Mouse (Mus musculus): ENCODE results near the gene Scn8a.
A peak's percentile ranks its signal among the peaks of the same experiment; 100 is the strongest.

Gene Scn8a

DNA sequence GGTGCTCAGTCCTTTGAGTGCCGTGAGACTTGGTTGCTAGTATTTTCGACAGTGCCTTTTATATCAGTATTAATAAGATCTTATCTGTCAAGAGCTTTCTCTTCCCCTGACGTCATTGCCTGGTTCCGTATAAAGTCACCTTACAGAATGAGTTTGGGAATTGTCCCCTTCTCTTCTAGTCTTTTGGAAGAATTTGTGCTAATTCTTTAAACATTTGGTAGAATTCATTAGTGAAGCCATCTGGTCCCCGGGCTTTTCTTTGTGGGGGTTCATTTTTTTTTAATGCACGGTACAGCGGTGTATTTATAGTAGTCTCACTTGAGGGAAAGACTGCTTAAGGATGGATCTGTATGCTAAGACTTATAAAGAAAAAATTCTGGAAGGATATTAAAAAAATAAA is 84.3 kb downstream of the Scn8a start:
- no peak for DNase-seq (ENCODE audit: low spot score in 2 of 2)

DNA sequence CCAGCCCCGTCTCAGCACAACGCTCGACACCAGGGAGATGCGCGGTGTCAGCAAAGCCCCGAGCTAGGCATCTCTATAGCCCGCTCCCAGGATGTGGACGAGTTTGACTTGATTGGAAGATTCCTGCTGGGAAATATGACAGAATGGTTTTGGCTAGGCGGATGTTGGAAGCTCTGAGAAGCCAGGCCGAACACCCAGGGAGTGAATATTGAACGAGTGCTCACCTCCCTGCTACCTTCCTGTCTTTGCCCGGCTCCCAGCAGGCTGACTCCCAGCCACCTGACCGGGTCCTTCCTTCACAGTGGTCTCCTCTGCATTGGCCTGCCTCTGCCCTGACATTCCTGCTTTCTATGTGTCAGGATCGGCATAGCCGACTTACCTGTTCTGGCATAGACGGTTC is 85.1 kb downstream of the Scn8a start:
- no peak for DNase-seq (ENCODE audit: low spot score in 2 of 2)

DNA sequence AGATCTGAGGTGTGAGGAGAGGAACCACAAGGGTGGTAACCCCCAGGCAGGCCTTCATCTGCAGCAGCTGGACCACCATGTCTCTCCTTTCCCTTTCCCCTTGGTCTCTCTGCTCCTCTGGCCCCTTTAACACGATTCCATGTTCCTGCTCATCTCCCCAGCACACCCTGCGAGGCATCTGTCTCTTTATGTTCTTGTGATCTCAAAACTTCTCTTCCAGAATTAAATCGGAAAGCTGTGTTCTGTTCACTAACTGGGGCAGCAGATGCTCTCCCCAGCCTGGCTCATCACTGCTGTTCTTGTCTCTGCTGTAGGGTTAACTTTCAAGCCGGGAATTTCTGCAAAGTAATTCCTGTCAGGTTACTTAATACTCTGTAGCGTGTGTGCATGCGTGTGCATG is 91.3 kb downstream of the Scn8a start:
- no peak for DNase-seq (ENCODE audit: low spot score in 2 of 2)

DNA sequence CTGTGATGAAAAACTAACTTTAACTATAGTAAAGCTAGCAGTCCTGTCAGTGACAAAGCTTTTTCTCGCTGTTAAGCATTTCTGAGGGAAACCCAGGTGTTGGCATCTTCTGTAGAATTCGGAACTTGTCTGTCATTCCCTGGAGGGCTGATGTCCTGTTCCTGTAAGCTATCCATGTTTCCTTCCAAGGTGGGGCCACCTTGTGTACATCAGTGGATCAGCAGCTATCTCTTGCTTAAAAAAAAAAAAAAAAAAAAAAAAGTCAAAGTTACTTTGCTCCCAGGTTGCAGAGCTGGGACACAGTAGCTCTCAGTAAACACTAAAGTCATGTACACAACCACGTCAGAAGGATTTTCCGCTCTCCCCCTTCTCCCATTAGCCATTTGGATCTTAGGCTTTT is 91.9 kb downstream of the Scn8a start:
- no peak for DNase-seq (ENCODE audit: low spot score in 2 of 2)

DNA sequence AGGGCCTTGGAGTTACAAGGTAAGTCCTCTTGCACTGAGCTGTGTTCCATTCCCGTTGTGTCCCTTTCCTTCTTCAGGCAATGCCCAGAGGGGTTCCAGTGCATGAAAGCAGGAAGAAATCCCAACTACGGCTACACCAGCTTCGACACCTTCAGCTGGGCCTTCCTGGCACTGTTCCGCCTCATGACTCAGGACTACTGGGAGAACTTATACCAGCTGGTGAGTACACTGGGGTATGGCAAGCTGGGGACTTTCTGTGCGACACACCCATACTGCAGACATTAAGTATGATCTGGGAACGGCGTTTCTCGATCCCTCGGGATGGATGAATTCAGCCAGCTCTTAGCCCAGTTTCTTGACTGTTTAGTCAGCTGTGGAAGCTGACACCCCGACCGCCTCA is 101.8 kb downstream of the Scn8a start:
- no peak for DNase-seq (ENCODE audit: low spot score in 2 of 2)

DNA sequence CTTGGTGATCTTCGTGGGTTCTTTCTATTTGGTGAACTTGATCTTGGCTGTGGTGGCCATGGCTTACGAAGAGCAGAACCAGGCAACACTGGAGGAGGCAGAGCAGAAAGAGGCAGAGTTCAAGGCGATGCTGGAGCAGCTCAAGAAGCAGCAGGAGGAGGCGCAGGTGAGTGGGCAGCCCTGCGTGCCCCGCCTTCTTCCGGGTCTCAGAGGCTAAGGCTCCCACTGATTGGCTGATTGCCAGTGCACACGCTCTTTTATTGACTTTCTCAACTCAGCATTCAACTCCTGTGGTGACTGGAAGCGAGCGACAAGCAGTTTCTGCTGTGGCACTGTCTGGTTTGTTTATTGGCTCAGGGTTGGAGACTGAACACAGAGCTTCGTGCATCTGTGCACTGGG is 103.1 kb downstream of the Scn8a start:
- no peak for DNase-seq (ENCODE audit: low spot score in 2 of 2)

DNA sequence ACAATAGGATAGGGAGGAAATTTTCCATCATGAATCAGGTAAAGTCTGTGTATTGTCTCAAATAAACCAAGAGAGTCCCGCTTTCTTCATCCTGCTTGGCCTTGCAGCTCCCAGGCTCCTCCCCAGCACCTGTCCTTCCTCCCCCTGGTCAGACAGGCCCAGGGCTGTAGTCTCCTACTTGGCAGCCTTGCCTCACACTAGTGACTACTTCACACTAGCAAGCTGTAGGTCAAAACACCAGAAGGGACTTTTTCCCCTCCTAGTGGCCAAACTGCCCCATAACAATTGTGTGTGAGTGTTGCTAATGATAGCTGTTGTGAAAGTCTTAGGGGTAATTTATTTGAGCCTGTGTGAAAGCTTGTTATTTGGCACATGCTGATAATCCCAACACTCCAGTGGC is 105.0 kb downstream of the Scn8a start:
- no peak for DNase-seq (ENCODE audit: low spot score in 2 of 2)

DNA sequence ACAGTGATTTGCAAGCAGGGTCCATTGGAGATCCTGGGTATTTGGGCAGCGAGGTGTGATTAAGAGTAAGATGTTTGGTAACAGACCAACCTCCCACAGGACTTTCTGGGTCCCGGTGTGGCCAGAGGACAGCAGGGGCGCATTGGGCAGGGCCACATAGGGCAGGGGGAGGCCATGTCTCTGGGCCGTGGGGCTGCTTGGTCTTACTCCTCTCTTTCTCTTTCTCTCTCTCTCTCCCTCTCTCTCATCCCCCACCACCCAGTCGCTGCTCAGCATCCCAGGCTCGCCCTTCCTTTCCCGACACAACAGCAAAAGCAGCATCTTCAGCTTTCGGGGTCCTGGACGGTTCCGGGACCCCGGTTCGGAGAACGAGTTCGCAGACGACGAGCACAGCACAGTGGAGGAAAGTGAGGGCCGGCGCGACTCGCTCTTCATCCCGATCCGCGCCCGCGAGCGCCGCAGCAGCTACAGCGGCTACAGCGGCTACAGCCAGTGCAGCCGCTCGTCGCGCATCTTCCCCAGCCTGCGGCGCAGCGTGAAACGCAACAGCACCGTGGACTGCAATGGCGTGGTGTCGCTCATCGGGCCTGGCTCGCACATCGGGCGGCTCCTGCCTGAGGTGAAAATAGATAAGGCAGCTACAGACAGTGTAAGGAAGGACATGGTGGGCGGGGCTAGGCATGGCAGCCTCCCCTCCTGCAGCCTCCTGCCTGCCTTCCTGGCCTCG is 113.9 kb downstream of the Scn8a start:
- peak in 1 of 2 experiments; percentile 9 for DNase-seq (ENCODE audit: low spot score in 2 of 2)

DNA sequence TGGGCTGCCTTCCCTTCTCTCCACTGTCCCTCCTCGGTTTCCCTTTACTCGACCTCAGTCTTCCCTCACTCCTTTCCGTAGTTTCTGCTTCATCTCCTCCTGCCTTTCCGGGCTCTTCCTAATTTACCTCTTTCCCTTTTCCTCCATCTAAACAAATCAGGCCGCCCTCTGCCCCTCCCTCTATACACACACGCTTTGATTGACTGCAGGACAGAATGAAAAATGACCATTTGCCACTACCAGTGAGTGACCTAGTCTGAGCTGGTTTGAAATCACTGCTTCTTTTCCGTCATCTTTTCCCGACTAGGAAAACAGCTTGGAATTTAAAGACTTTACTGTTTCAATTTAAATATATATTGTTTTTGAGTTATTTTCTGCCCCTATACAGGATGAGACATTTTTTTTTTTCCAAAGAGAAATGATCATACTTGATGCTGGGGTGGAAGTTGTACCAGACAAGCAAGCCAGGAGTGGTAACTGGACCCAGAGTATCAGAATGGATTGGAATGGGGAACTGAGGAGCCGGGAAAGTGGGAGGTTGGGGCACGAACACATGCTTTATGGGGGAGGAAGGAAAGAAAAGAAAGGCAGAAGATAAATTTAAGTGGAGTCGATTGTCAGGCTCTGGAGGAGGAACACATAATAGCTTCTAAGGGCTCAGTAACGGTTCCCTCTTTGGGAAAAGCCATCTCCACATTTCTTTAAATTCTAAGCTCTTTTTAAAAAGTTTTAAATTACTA is 114.7 kb downstream of the Scn8a start:
- DNase-seq (ENCODE audit: low spot score in 2 of 2): no peak

DNA sequence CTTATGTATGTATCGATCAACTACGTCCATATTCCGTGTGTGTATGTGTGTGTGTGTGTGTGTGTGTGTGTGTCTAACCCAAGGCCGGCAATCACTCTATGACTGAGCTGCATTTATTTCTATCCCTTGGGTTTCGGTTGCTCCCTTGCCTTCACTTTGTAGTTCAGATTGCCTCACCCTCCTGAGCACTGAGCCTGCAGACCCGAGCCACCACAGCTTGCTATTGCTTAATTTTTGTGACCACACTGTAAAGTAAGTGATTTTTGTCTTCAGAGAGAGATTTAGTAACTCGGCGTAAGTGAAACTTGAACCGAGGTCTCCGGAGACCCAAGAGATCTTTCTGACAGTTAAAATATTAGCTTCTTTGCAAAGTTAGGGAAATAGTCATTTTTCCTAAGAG is 116.8 kb downstream of the Scn8a start:
- DNase-seq (ENCODE audit: low spot score in 2 of 2): no peak

DNA sequence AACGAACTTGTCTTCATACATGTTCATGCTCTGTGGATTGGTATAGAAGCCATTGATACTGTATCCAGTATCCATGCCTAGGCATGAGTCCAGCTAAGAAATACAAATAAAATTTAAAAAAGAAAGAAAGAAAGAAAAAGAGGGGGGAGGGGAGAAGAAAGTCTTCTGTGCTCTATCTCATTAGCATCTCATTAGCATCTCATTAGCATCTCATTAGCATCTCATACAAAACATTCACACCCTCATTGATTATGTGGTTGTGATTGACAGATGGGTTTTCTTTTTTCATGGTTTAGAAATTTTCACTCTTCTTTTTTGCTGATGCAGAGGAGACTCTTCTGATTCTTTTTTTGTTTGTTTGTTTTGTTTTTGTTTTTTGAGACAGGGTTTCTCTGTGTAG is 117.4 kb downstream of the Scn8a start:
- DNase-seq (ENCODE audit: low spot score in 2 of 2): no peak

DNA sequence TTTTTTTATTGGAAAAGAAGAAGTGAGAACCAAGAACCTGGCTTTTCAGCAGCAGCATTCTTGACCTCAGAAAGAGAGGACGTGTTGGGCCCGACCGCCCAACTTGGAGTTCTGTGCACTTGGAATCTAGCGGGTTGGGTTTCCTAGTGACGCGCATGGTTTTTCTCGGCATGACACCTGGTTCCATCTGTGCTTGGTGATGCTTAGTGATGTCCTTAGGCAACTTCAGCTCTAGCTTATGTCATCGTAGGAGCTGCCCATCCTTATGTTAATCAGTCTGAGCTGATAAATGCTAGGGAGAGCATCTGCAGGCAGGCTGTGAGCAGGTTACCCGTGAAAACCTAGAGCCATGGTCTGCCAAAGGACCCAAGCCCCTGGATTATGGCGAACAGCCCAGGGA is 120.6 kb downstream of the Scn8a start:
- DNase-seq (ENCODE audit: low spot score in 2 of 2): no peak

DNA sequence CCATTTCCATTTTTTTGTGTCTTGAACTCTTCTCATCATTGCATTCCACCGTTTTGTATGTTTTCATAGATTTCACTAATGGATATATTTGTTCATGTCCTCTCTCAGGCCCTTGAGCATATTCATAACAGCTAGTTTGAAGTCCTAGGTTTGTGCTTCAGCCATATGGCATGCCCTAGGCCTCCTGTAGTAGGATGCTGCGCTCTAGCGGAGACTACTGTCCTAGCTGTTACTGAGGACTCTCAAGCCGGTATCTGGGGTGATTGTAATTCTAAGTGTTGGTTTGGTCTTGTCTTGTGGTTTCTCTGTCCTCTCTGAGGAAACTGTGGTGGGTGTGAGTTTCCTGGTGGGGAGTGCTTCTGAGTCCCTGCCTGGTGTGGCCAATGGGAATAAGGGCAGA is 127.4 kb downstream of the Scn8a start:
- DNase-seq (ENCODE audit: low spot score in 2 of 2): no peak

DNA sequence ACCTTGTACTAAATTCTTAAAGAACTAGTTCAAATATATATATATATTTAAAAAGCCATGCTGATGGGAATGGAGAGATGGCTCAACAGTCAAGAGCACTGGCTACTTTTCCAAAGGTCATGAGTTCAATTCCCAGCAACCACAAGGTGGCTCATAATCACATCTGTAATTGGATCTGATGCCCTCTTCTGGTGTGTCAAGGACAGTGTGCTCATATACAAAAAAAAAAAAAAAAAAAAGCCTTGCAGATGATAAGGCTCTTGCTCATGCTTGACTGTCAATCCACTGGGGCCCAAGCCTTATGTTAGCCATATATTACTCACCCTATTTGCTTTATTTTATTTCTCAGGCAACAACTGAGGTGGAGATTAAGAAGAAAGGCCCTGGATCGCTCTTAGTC is 132.0 kb downstream of the Scn8a start:
- no peak for DNase-seq (ENCODE audit: low spot score in 2 of 2)

DNA sequence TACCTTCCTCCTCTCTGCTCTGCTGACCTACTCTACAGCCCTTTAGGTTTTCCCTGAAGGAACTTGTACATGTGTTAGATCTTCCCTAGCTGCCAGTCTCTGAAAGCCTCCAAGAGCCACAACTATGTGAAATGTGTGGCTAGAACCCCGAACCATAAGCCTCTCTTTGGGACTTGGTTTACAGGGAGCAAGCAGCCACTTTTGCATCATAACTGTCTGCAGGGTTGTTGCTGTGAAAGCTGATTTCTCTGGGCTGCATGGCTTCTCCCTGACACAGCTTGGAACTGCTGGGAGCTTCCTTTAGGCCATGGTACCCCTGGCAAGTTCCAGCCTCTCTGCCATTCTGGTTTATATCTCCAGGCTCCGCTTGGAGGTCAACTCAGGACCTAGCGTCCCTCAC is 132.8 kb downstream of the Scn8a start:
- DNase-seq (ENCODE audit: low spot score in 2 of 2): no peak

DNA sequence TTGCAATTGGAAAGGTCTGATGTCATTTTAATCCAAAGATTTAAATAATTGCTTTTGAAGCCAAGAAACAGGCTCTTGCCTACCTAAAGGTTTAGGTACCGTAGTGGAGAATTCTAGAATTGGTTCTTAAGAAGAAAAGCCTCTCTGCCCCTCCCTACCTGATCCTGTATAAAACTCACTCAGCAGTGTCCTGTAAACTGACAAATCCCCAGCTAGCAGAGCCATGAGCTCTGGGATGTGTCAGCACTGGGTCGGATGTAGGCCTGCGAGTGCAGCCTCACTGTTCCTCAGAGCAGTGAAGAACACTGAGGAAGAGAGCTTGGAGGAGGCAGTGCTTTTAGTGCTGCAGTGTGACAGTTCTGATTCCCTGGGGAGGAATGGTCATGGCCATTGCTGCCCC is 134.9 kb downstream of the Scn8a start:
- no peak for DNase-seq (ENCODE audit: low spot score in 2 of 2)

DNA sequence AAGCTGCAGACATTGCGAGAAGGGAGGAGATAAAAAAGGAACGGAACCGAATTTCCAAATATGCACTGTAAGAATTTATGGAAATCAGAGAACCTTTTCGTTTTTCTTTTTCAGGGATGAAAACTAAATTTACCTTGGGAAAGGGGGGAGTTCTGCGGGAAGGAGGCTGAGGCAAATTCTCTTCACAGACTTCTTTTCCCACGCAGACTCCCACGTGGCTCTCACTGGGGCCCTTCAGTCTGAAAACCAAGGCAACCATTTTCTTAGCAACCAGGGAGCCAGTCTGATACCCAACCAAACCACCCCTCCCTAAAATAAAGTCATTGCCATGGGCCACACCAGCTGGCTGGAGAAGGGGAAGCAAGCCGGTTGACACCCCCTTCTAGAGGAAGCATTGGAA is 136.1 kb downstream of the Scn8a start:
- no peak for DNase-seq (ENCODE audit: low spot score in 2 of 2)

DNA sequence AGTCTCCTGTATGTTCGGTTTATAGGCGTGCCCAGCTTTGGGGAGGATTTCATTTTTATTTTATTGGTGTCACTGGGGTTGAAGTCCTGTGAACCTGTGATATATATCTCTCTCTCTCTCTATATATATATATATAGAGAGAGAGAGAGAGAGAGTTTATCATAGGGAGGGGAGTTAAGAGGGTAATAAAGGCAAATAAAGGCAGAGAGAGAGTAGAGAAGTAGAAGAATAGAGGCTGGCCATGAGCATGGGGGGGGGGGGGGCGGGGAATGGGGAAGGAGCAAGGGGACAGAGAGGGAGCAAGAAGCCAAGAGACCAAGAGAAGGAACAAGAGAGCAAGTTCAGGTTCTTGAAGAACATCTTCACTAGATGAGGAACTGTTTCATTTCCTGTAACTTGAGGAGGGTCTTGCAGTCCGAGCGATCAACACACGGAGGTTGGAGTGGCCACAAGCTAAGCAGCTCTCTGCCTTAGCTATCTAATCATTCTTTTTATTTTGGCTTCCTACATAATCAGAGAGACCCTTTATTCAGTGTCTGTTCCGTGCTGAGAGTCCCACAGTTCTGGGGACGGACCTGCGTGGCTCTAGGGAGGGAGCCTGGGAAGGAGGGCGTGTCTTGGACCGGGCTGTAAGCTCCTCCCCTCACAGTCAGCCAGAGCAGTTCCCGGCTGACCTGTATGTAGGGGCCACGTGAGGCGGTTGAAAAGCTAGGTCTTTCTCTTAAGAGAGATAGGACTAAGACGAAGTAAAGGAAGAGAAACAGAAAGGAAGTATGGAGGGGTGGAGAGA is 136.8 kb downstream of the Scn8a start:
- DNase-seq (ENCODE audit: low spot score in 2 of 2): peak; percentile 36 to 58

DNA sequence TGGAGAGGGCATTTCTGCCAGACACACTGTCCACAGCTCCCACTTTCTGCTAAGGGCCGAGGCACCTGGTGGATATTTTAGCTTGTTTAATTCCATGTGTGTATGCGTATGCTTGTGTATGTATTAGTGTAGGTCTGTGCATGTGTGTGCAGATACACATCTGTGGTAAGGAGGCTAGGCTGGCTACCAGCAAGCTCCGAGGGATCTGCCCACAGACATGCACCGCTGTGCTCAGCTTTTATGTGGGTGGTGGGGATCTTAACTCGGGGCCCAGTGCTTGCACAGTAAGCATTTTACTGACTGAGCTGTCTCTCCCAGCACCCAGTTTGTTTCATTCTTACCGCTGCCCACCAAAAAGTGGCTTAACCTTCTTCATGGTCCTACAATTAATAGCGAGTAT is 137.6 kb downstream of the Scn8a start:
- DNase-seq (ENCODE audit: low spot score in 2 of 2): no peak

DNA sequence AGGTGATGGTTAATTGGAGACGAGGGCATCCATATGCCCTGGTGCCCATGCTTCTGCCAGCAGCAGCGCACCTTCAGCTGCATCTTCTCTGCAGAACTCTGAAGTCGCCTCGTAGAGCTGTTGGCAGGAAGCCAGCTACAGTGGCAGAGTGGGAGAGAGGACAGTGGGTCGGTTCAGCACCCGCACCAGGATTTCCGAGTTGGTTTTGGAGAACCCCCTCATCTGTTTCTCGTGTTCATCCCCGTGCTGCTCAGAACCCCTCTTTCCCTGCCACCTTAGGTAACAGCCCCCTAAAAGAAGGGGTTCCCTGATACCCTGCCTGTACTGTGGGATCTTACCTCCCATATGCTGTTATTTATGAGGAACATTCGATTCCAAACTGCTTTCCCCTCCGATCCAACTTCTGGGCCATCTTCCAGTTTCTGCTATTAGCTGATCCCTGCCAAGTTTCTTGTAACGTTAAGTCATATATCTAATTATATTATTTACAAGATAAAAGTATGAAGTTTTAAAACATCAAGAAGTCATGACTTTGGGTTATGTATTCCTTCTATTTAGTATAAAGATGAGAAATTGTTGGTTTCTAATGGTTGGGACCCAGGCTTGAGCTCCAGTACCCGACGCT is 138.8 kb downstream of the Scn8a start:
- no peak for DNase-seq (ENCODE audit: low spot score in 2 of 2)

DNA sequence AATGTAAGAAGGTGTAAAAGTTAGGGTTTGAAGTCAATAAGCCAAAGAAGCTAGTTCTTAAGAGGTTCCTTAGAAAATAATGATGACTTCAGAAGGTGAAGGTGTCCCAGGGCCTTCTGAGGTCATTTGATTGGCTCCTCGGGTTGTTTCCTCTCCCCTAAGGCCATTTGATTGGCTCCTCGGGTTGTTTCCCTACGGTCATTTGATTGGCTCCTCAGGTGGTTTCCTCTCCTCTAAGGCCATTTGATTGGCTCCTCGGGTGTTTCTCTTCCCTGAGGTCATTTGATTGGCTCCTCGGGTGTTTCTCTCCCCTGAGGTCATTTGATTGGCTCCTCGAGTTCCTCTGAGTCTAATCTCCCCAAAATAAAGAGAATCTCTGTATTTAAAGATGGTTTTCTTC is 141.7 kb downstream of the Scn8a start:
- DNase-seq (ENCODE audit: low spot score in 2 of 2): no peak

DNA sequence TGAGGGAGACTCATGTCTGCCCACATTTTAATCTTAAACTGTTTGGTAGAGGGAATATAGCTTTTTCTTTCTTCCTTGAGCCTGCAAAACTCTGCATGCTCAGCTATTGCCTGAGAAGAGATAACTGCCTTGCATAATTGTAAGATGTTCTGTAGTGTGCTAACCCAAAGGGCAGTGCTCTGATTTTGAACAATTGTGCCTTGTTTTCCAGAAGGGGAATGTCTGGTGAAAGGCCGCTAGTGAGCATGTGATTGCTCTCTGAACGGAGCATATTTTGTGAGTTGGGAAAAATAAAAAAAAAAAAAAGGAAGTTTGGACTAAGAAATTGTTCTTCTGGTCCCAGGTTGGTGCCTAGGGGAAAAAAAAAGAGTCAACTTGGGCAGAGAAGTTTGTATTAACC is 159.3 kb downstream of the Scn8a start:
- no peak for DNase-seq (ENCODE audit: low spot score in 2 of 2)

All from heart, adult 9 months (tissue).